Mouse (Mus musculus) limb, embryonic 10.5 days (tissue): ENCODE results near the gene Gar1. TPM values are rescaled to one million over a fixed set of nuclear protein-coding genes. Genes with fewer than 3 reads are reported as not detected.

Experiments used
- DNase-seq: peaks from one replicate; pipeline ENCODE4 v3.0.0-alpha.2; 2017; ENCODE audit warnings: low spot score
- H3K27ac ChIP-seq: fragments of 300-500 bp; sonication (generic); 2 replicates; pipeline ENCODE4 v1.5.1; 2016; ENCODE audit warnings: mild to moderate bottlenecking
- H3K27me3 ChIP-seq: fragments of 300-500 bp; sonication (generic); 2 replicates; pipeline ENCODE4 v1.6.1; 2016; ENCODE audit warnings: low read depth, mild to moderate bottlenecking; ENCODE audit not compliant: poor library complexity, severe bottlenecking
- H3K36me3 ChIP-seq: fragments of 300-500 bp; sonication (generic); 2 replicates; pipeline ENCODE4 v1.6.1; 2016; ENCODE audit warnings: mild to moderate bottlenecking, moderate library complexity
- H3K4me1 ChIP-seq: fragments of 300-500 bp; sonication (generic); 2 replicates; pipeline ENCODE4 v1.6.1; 2016
- H3K4me3 ChIP-seq: fragments of 300-500 bp; sonication (generic); 2 replicates; pipeline ENCODE4 v1.5.1; 2016; ENCODE audit warnings: mild to moderate bottlenecking, moderate library complexity
- H3K9me3 ChIP-seq: fragments of 300-500 bp; sonication (generic); replicated peaks from 2 replicates; pipeline ENCODE4 v1.6.1; 2016; ENCODE audit warnings: mild to moderate bottlenecking
- WGBS: fragments of 180-500 bp; shearing (Covaris S2); methylation state at CpG from one replicate; pipeline ENCODE4 v1.1.7; 2016; 5-methylcytosine and 5-hydroxymethylcytosine counted together
- polyA plus RNA-seq: library from polyadenylated mRNA; unstranded; fragments of >200 nt; fragmentation: Nextera tagmentation; extraction: Ambion mirVana; gene quantifications from 2 replicates; pipeline ENCODE4 v1.2.1, GENCODE M21; 2016

Gene Gar1
- polyA plus RNA-seq, 1 experiment from 2014 or later = 114 TPM

- no peak for DNase-seq
- 0 out of 2 replicates have a peak, but pooled peaks cover 4% of the 10 kb centered on the region for H3K4me1 ChIP-seq
- no peak within 1 kb of the TSS for H3K4me3 ChIP-seq
- H3K27me3 ChIP-seq = no peaks in the 10 kb centered on the region
- no peaks in the 10 kb centered on the region for H3K36me3 ChIP-seq
- 81% methylated on average over 6 of the region's 6 CpGs for WGBS
- H3K27ac ChIP-seq = no peak within 1 kb of the TSS
- H3K9me3 ChIP-seq = no peaks in the 10 kb centered on the region
Observed at GRCm38 (mm10) chr3:129835388-129835934, 4.3 kb upstream of the Gar1 start, which contains the start of gene Cfi. Gene Cfi, plus strand, starts transcription at chr3:129835884.

DNA sequence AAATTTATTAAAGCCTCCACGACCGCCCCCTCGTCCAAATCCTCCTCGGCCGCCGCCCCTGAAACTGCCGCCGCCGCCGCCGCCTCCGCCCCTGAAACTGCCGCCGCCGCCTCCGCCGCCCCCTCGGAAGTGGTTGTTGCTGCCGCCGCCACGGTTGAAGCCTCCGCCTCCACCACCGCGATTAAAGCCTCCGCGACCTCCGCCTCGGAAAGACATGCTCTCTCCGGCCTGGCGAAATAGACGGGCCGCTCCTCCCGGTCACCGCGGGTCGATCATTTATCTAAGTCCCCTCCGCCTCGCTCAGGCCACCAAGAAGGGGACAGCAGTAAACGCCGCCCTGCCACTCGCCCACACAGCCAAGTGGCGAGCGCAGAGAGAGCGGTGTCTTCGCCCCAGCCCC, 570 bp downstream of the Gar1 start:
- Histone ChIP-seq H3K27me3 (no peaks in the 10 kb centered on the region), H3K4me1 (peaks cover 18% of the 10 kb centered on the region), H3K9me3 (no peaks in the 10 kb centered on the region), H3K27ac (peak overlapping the region; percentile 95), H3K4me3 (peak overlapping the region; percentile 97), H3K36me3 (peaks cover 39% of the 10 kb centered on the region)
- no peak for DNase-seq
- 1% methylated on average over 44 of the region's 45 CpGs for WGBS

GRCm38 (mm10) chr3:129827691-129828090, 3.5 kb downstream of the Gar1 start:
- Histone ChIP-seq H3K4me1 (peaks cover 18% of the 10 kb centered on the region), H3K27me3 (no peaks in the 10 kb centered on the region), H3K27ac (no peak overlapping the region), H3K9me3 (no peaks in the 10 kb centered on the region), H3K4me3 (no peak overlapping the region), H3K36me3 (peaks cover 69% of the 10 kb centered on the region)
- no peak for DNase-seq
- WGBS = 93% methylated on average over 5 of the region's 5 CpGs

DNA sequence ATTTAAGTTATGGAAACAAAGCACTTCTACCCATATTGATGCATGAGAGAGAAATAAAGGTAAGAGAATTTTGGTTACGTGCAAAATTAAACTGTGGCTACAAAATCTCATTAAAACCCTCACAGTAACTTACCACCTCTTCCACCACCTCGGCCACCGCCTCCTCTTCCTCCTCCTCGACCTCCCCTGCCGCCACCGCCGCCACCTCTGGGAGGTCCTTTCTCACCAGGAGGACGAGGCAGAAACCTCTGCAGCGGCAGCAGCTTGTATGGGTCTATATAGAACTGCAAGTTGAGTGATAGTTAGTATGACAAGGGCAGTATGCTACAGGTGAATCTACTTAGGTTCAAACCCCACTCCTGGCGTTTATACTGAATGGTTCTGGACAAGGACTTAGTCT, 4.5 kb downstream of the Gar1 start:
- no peak overlapping the region for H3K27ac ChIP-seq
- WGBS = 91% methylated on average over 10 of the region's 10 CpGs
- peaks cover 79% of the 10 kb centered on the region for H3K36me3 ChIP-seq

GRCm38 (mm10) chr3:129824891-129825290, 6.3 kb downstream of the Gar1 start:
- H3K4me3 ChIP-seq = no peak overlapping the region
- WGBS = 93% methylated on average over 10 of the region's 10 CpGs
- H3K4me1 ChIP-seq = peaks cover 10% of the 10 kb centered on the region
- H3K27ac ChIP-seq = no peak overlapping the region
- peaks cover 83% of the 10 kb centered on the region for H3K36me3 ChIP-seq
- no peak for DNase-seq
- no peaks in the 10 kb centered on the region for H3K9me3 ChIP-seq
- H3K27me3 ChIP-seq = no peaks in the 10 kb centered on the region

More for the DNA sequence above, 4.5 kb downstream of the Gar1 start:
- Histone ChIP-seq H3K9me3 (no peaks in the 10 kb centered on the region), H3K4me3 (no peak overlapping the region), H3K4me1 (peaks cover 17% of the 10 kb centered on the region), H3K27me3 (no peaks in the 10 kb centered on the region)
- DNase-seq = no peak

DNA sequence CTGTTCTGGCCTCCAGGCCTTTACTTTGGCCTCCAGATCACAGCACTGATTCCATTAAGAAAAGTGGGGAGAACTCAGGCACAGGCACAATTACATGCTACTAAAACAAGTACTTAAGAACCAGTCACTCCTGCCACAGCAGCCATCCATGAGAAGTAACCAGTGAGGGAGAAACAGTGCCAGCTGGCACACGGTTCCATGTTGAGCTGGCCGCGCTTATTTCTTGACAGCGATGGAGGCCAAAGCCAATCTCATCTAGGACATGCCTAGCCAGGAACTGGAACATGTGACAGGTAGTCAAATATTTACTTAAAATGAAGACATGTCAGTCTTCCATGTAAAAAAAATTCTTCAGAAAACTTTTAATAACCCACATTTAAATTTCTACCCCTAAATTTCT, 7.0 kb downstream of the Gar1 start:
- peaks cover 81% of the 10 kb centered on the region for H3K36me3 ChIP-seq
- WGBS = 97% methylated on average over 4 of the region's 4 CpGs
- no peak overlapping the region for H3K4me3 ChIP-seq
- 0 out of 2 replicates have a peak, but pooled peaks cover 2% of the 10 kb centered on the region for H3K4me1 ChIP-seq
- no peak overlapping the region for H3K27ac ChIP-seq
- DNase-seq = no peak
- H3K9me3 ChIP-seq = no peaks in the 10 kb centered on the region
- no peaks in the 10 kb centered on the region for H3K27me3 ChIP-seq

GRCm38 (mm10) chr3:129823293-129823692, 7.9 kb downstream of the Gar1 start:
- H3K9me3 ChIP-seq = no peaks in the 10 kb centered on the region
- no peak overlapping the region for H3K4me3 ChIP-seq
- no peaks in the 10 kb centered on the region for H3K4me1 ChIP-seq
- H3K27ac ChIP-seq = no peak overlapping the region
- no peaks in the 10 kb centered on the region for H3K27me3 ChIP-seq
- no peak for DNase-seq
- peaks cover 78% of the 10 kb centered on the region for H3K36me3 ChIP-seq
- WGBS = 62% methylated on average over 5 of the region's 5 CpGs

DNA sequence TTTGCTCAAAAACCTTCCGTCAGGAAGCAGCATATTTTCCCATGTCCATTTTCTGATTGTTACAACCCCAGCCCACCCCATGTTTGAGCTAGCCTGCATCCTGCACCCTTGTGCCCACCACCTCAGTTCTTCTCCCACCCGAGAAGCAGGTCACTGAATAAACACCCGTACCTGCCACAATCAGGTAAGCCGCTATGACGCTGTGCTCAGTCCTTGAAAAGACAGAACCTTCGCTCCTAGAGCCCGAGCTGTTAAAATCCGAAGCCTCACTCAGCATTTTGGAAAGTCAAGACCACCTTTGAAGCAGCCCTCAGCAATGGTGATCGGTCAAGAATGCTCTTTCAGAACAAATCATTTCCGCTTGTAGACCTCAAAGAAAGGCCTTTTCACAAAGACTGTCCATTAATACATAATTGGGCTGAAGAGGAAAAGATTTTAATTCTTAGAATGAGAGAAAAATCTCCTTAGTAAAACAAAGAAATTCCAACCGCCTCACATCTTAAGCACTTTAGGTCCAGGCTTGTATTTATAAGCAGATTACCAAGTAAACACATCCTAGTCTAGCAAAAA, 8.9 kb downstream of the Gar1 start, which contains the start of gene Rrh:
Rrh (minus strand) TSS at position 382 of the 570 bp plus-strand sequence.
- H3K4me1 ChIP-seq = no peaks in the 10 kb centered on the region
- H3K9me3 ChIP-seq = no peaks in the 10 kb centered on the region
- peaks cover 72% of the 10 kb centered on the region for H3K36me3 ChIP-seq
- H3K27me3 ChIP-seq = no peaks in the 10 kb centered on the region
- no peak within 1 kb of the TSS for H3K27ac ChIP-seq
- WGBS = 93% methylated on average over 11 of the region's 11 CpGs
- no peak within 1 kb of the TSS for H3K4me3 ChIP-seq
- DNase-seq = no peak

DNA sequence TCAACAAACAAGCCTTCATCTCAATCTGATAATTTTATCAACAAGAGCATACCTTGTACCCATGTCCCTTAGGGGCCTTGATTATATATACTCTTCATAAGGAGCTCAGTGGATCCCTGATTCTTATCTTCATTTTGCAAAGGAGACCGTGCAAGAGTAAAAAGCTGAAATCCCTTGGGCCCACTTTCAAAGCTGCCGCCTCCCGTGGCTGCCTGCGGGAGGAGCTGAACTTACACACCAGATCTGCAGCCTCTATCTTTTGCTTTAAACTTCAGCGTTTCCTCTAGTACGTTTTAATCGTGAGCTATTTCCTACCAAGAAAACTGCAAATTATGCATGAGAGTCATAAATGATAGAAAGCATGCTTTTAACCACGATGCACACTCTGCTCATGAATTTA, 9.5 kb downstream of the Gar1 start:
- H3K9me3 ChIP-seq = no peaks in the 10 kb centered on the region
- no peaks in the 10 kb centered on the region for H3K4me1 ChIP-seq
- no peak overlapping the region for H3K27ac ChIP-seq
- H3K4me3 ChIP-seq = no peak overlapping the region
- no peaks in the 10 kb centered on the region for H3K27me3 ChIP-seq
- H3K36me3 ChIP-seq = peaks cover 66% of the 10 kb centered on the region
- no peak for DNase-seq
- WGBS = 90% methylated on average over 8 of the region's 8 CpGs

GRCm38 (mm10) chr3:129820847-129821246, 10.3 kb downstream of the Gar1 start:
- H3K9me3 ChIP-seq = no peaks in the 10 kb centered on the region
- no peak overlapping the region for H3K4me3 ChIP-seq
- H3K4me1 ChIP-seq = no peaks in the 10 kb centered on the region
- H3K27ac ChIP-seq = no peak overlapping the region
- no peak for DNase-seq
- WGBS = 84% methylated on average over 9 of the region's 9 CpGs
- H3K27me3 ChIP-seq = no peaks in the 10 kb centered on the region
- peaks cover 57% of the 10 kb centered on the region for H3K36me3 ChIP-seq

GRCm38 (mm10) chr3:129803765-129804164, 27.4 kb downstream of the Gar1 start, which contains the start of gene Lrit3:
Gene Lrit3, minus strand, starts transcription at chr3:129804030.
- H3K36me3 ChIP-seq = no peaks in the 10 kb centered on the region
- DNase-seq = no peak
- H3K4me1 ChIP-seq = no peaks in the 10 kb centered on the region
- H3K9me3 ChIP-seq = no peaks in the 10 kb centered on the region
- H3K27me3 ChIP-seq = no peaks in the 10 kb centered on the region
- H3K27ac ChIP-seq = no peak within 1 kb of the TSS
- H3K4me3 ChIP-seq = no peak within 1 kb of the TSS
- 80% methylated on average over 10 of the region's 10 CpGs for WGBS

DNA sequence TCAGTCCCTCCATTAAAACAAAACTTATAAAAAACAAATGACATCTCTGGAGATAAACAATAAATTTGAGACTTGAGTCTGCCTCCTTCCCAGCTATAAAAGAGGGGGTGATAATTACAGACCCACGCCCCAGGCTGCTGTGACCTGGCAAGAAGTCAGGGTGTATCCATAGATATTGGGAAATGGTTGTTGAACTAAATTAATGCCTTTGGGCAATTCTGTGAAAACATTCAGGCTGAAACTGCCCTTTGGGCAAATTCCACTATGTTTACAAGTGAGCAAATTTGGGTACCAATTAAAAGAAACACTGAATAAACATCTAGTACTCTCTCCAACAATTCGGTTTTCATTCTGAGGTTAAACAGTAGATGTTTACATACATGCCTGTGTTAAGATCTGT, 32.2 kb downstream of the Gar1 start:
- H3K27ac ChIP-seq = no peak overlapping the region
- no peak for DNase-seq
- H3K36me3 ChIP-seq = no peaks in the 10 kb centered on the region
- H3K4me1 ChIP-seq = no peaks in the 10 kb centered on the region
- H3K4me3 ChIP-seq = no peak overlapping the region
- no peaks in the 10 kb centered on the region for H3K9me3 ChIP-seq
- H3K27me3 ChIP-seq = no peaks in the 10 kb centered on the region
- 85% methylated on average over 2 of the region's 2 CpGs for WGBS

DNA sequence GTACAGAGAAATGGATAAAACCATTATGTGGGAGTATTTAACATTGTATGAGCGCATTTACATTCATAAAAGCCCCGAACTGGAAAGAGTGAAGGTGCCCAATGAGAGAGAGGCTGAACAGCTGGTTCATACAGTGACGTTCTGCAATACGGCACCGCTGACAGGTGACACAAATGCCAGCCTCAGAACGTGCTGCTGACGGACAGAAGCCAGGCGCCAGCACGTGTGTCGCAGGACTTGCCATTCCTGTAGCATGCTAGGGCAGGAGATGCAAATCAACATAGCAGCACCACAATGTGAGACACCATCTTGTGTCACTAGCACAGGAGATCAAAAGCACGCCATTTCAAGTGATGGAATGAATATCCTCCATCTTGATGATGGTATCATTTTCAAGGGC, 32.6 kb downstream of the Gar1 start:
- Histone ChIP-seq H3K27ac (no peak overlapping the region), H3K36me3 (no peaks in the 10 kb centered on the region)

More for the DNA sequence above, 32.6 kb downstream of the Gar1 start:
- H3K27me3 ChIP-seq = no peaks in the 10 kb centered on the region
- 78% methylated on average over 11 of the region's 11 CpGs for WGBS
- H3K4me1 ChIP-seq = 0 out of 2 replicates have a peak, but pooled peaks cover under 1% of the 10 kb centered on the region
- H3K4me3 ChIP-seq = no peak overlapping the region
- H3K9me3 ChIP-seq = no peaks in the 10 kb centered on the region
- no peak for DNase-seq
